Mouse (Mus musculus) megakaryocyte progenitor cell, adult 5-6 weeks (primary cell): ENCODE measurements around the gene Rpp40. TPM values are rescaled to one million over a fixed set of nuclear protein-coding genes. Genes with fewer than 3 reads are reported as not detected.

Experiments
- ATAC-seq: replicated peaks from 2 replicates; pipeline ENCODE4 v1.8.0; 2016; ENCODE audit warnings: mild to moderate bottlenecking, moderate TSS enrichment, inconsistent platforms; ENCODE audit not compliant: poor library complexity
- total RNA-seq, 2 experiments: library from RNA; stranded (forward) in 1 of 2; stranded (reverse) in 1 of 2; fragments of 157-497, 149-512 nt in 1 of 2; fragments of 200-1000 nt in 1 of 2; gene quantifications; 2 replicates each; pipeline versions ENCODE4 v1.2.3 to v1.2.4; 2015 to 2017

Rpp40 gene
- total RNA-seq, 2 experiments from 2014 or later = 18.3 to 37.2 TPM

- no peak for ATAC-seq
These were observed 53.1 kb downstream of the Rpp40 start for GRCm38 (mm10) chr13:35852851-35853575.

GRCm38 (mm10) chr13:35851581-35851980 lies 54.6 kb downstream of the Rpp40 start:
- ATAC-seq = no peak

- ATAC-seq = no peak
These were observed 57.5 kb downstream of the Rpp40 start for GRCm38 (mm10) chr13:35848694-35849093.

GRCm38 (mm10) chr13:35845306-35845705 lies 60.9 kb downstream of the Rpp40 start:
- no peak for ATAC-seq

Other genes starting within 250 kb of the Rpp40 start
- gene Cdyl, start 246.5 kb downstream of the Rpp40 start, total RNA-seq (2015) = 13.5 and 13.9 TPM in 2 replicates
- gene Cdyl, start 246.5 kb downstream of the Rpp40 start, total RNA-seq (2017) = 12.3 and 13.5 TPM in 2 replicates
- not detected in 2 replicates for gene Ppp1r3g, start 52.5 kb upstream of the Rpp40 start, total RNA-seq (2015)
- gene Ppp1r3g, start 52.5 kb upstream of the Rpp40 start, total RNA-seq (2017) = 0.24 TPM in 1 of 2 replicates, not detected in the other
- 23.9 and 24.0 TPM in 2 replicates for gene Fars2, start 211.1 kb upstream of the Rpp40 start, total RNA-seq (2015)
- gene Fars2, start 211.1 kb upstream of the Rpp40 start, total RNA-seq (2017) = 42.6 and 48.5 TPM in 2 replicates
- gene Lyrm4, start 211.2 kb upstream of the Rpp40 start, total RNA-seq (2015) = 12.3 and 14.0 TPM in 2 replicates
- 13.5 and 15.5 TPM in 2 replicates for gene Lyrm4, start 211.2 kb upstream of the Rpp40 start, total RNA-seq (2017)